Mouse (Mus musculus) CD4-positive, CD25-positive, alpha-beta regulatory T cell, adult 2 months (primary cell): ENCODE data around the gene Mup11.
"Not testable (repeated sequence)": the region's sequence is repeated elsewhere in the genome, so short reads cannot be mapped to it uniquely, and the experiment has no call there.

ENCODE experiments used
- DNase-seq: peaks from one replicate; pipeline ENCODE4 v3.0.0-alpha.2; 2012; ENCODE audit warnings: low read depth, low spot score

Gene Mup11

GRCm38 (mm10) chr4:60662311-60662710 is at the start of gene Mup11:
TSS of gene Mup11 (minus strand) at chr4:60662411.
- not testable (repeated sequence) for DNase-seq
